Mouse (Mus musculus): ENCODE data around the gene Adam11.
A peak's percentile ranks its signal among the peaks of the same experiment; 100 is the strongest.
"Not testable (repeated sequence)": the region's sequence is repeated elsewhere in the genome, so short reads cannot be mapped to it uniquely, and the experiment has no call there.

The Adam11 gene

DNA sequence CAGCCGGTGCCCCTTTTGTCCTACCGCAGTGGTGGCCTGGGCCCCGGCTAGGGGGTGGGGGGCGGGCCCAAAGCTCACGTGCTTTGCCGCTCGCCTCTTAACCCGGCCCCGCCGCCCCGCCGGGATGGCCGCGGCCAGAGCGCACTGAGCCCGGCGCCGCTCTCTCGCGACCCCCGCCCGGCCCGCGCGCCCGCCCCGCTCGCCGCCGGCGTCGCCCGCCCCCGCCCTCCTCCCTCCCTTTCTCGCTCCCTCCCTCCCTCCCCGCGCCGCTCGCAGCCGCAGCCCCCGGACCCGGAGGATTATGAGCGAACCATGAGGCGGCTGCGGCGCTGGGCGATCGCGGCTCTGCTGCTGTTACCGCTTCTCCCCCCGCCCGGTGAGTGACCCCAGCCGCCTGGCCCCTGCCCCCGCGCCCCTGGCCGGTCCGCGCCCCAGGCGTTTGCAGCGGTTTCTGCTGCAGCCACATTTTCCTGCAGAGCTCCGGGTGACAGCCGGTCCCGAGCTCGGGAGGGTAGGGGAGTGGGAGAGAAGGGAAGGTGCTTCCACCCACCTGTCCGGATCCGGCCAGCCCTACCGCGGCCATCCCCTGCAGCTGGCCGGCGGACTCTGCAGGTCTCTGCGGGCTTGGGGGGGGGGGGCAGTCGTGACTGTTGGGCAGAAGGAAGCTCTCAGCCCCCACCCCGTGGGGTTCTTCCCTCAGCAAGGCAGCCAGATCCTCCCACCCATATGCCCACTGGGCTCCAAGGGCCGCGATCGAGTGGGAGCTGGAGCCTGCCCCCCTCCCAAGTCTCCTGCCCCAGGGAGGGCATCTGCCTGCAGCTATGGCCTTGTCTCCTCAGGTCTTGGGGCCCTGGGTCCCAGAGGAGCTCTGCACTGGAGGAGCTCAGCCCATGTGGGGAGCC lies at the start of gene Adam11:
TSS of gene Adam11 (plus strand) at position 131 of the 902 bp plus-strand sequence.
- no peak for DNase-seq (ENCODE audit: low spot score in 2 of 2)

DNA sequence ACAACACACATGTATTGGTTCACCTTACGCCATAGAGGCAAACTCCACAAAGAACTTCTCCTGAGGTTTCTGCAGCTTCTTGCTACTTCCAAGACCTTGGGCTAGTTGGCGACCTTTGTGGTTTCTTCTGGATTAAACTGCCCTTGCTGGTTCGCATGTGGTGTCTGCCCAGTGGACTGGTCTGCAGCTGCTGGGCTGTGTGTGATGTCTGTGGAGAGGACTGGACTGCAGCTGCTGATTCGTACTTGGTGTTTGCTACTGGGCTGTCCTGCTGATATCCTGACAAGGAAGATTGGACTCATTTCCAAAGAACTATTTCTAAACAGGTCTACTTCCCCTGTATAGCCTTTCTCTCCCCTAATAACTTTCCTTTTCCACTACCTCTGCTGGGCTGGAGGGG lies 48.8 kb upstream of the Adam11 start:
- no peak for DNase-seq (ENCODE audit: low spot score in 2 of 2)

DNA sequence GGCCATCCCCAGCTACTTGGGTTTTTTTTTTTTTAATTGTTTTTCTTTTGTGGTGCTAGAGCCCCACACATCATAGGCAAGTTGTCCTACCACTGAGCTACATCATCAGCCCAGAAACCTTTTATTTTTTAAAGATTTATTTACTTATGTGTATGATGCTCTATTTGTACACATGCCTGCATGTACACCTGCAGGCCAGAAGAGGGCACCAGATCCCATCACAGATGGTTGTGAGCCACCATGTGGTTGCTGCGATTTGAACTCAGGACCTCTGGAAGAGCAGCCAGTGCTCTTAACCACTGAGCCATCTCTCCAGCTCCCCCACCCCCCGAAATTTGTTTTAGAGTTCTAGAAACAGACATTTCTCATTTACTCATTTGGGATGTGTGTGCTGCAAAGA lies 46.7 kb upstream of the Adam11 start:
- not testable (repeated sequence) for DNase-seq (ENCODE audit: low spot score in 2 of 2)

GRCm38 (mm10) chr11:102716135-102716534 lies 45.1 kb upstream of the Adam11 start:
- no peak for DNase-seq (ENCODE audit: low spot score in 2 of 2)

- peak in 1 of 2 experiments; percentile 30 for DNase-seq (ENCODE audit: low spot score in 2 of 2)
These were observed 35.7 kb upstream of the Adam11 start for GRCm38 (mm10) chr11:102725574-102725973.

DNA sequence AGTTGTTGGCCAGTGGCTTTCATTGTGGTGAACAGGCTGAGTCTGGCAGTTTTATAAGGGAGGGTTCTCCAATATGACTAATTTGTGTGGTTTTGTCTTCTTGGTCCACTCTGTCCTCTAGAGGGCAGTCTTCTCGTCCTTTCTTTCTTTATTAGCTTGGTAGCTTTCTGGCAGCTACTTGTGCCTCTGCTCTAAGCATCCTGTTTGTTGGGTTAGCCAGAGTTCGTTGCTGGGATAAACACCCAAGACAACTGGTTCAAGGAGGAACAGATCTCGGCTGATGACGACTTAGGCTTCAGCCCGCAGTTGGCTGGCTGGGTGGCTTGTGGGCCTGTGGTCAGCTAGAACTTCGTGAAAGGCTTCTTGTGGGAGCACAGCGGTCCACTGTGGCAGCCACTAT lies 32.6 kb upstream of the Adam11 start:
- peak; percentile 33 to 37 for DNase-seq (ENCODE audit: low spot score in 2 of 2)

DNA sequence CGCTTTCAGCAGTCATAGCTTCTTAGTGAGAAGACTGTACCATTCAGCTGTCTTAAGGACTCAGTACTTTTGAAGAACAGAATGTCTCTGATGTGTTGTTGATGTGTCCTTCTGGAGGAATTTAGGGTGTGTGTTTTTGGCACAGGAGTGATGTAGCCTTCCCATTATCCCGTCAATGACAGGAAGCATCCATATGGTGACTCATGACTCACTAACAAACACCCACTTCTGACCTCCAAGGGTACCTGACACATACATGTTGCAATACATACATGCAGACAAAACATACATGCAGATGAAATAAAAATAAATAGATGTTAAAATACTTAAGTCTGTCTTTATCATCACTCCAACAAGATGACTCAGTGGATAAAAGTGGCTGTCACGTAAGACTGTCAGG lies 31.4 kb upstream of the Adam11 start:
- DNase-seq (ENCODE audit: low spot score in 2 of 2) = no peak

- DNase-seq (ENCODE audit: low spot score in 2 of 2) = no peak
These were observed 29.9 kb upstream of the Adam11 start for GRCm38 (mm10) chr11:102731366-102731765.

GRCm38 (mm10) chr11:102733146-102733545 lies 28.1 kb upstream of the Adam11 start:
- no peak for DNase-seq (ENCODE audit: low spot score in 2 of 2)

DNA sequence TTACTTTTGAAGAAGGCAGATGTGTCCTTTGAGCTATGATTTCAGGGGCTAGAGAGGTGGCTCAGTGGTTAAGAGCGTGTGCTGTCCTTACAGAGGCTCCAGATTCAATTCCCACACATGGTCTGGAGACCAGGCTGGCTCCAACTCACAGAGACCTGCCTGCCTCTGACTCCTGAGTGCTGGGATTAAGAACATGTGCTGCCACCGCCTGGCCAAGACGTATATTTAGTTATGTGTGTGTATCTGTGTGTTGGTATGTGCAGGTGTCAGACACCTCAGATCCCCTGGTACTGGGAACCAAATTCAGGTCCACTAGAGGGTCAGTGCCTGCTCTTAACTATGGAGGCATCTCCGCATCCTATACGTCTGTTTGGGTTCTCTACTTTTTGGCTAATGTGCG lies 26.3 kb upstream of the Adam11 start:
- DNase-seq (ENCODE audit: low spot score in 2 of 2) = no peak

DNA sequence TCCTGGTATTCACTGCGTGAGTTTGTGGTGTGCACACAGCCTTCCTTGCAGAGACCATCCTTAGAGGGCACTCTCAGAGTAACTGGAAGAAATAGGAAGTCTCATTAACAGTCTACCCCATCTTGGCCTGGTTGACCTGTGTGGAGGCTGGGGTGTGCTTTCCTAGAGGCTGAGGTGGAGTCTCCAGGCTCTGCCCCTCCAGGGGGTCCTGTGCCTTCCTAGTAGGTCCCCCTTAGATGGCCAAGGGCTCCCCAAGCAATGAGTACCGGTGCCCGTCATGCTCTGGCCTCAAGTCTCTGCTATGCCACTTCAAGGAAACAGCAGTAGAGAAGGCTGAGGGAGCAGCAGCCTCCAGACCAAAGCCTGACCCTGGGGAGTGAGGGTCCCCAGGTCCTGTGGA lies 23.2 kb upstream of the Adam11 start:
- no peak for DNase-seq (ENCODE audit: low spot score in 2 of 2)

DNA sequence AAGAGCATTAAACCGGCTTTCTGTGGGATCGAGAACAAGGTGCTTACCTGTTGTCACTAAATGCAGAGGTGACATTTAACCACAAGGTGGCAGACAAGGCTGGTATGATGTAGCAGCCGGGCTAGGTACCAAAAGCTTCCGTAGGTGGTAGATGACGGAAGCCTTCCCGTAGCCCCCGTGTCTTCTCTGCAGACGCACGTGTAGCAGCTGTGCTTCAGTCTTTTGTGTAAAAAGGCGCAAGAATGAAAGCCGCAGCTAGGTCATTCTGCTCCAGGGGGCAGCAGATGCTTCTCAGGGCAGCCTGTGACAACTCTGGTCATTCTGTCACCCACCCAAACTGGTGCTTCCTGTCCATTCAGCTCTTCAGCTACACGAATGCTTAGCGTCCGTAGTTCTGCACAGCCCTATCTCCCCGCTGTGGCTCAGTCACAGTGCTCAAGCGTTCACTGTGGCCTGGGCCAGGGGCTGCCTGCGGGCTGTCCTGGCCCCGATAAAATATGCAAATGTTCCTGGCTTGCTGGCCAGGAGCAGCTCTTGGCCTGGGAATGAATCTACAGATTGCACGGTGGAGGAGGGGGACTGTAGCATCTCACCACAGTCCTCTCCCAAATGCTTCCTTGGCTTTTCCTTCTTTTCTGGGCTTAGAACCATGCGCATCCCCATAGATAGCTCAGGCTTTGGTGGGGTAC lies 21.8 kb upstream of the Adam11 start:
- DNase-seq (ENCODE audit: low spot score in 2 of 2) = peak; percentile 76 to 83

DNA sequence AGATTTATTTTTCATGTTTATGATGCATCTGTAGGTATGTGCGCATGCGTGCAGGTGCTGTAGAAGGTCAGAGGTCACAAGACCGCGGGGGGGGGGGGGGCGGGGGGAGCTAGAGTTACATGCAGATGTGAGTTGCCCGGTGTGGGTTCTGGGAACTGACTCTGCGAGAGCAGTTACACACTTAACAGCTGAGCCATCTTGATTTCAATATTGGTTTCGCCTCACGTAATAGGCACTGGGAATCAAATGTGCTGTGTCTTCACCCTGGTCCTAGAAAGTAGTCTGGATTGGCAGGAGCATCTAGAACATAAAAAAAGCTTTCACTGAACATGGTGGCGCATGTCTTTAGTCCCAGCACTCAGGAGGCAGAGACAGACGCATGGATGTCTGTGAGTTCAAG lies 20.6 kb upstream of the Adam11 start:
- DNase-seq (ENCODE audit: low spot score in 2 of 2) = no peak

- peak in 1 of 2 experiments; percentile 49 for DNase-seq (ENCODE audit: low spot score in 2 of 2)
These were observed 19.9 kb upstream of the Adam11 start for GRCm38 (mm10) chr11:102741129-102741950.

- no peak for DNase-seq (ENCODE audit: low spot score in 2 of 2)
These were observed 19.2 kb upstream of the Adam11 start for GRCm38 (mm10) chr11:102742066-102742465.

GRCm38 (mm10) chr11:102742843-102743242 lies 18.4 kb upstream of the Adam11 start:
- no peak for DNase-seq (ENCODE audit: low spot score in 2 of 2)

DNA sequence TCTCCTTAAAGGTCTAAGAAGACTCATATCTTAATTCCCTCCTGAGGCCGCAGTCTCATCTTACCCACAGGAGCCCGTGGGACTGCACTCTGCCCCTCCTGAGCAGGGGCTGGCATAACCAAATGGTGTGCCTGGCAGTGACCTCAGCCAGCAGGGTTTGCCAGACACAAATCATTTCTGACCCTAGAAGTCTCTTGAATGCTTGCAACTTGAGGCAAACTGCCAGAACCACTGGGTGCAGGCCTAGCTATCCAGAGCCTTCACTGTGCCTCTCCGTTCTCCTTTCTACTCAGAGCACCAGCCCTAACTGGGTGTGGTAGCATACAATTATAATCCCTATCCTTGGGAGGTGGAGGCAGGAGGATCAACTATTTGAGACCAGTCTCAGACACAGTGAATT lies 16.5 kb upstream of the Adam11 start:
- DNase-seq (ENCODE audit: low spot score in 2 of 2) = no peak

DNA sequence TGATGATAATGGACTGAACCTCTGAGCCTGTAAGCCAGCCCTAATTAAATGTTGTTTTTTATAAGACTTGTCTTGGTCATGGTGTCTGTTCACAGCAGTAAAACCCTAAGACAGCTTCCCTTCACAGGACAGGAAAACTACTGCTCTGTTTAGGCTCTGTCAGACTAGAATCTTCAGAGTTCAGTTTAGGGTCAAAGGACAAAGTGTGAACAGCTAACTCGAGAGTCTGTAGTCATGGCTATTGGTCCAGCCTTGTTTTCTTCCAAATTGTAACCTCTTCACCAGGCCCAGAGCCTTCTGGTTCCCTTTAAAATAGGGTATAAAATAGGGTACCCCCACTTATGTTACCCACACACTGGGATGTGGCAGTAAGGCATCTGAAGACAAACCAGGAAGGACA lies 13.4 kb upstream of the Adam11 start:
- DNase-seq (ENCODE audit: low spot score in 2 of 2) = no peak

- DNase-seq (ENCODE audit: low spot score in 2 of 2) = no peak
These were observed 12.9 kb upstream of the Adam11 start for GRCm38 (mm10) chr11:102748381-102748780.

- no peak for DNase-seq (ENCODE audit: low spot score in 2 of 2)
These were observed 11.5 kb upstream of the Adam11 start for GRCm38 (mm10) chr11:102749712-102750111.

DNA sequence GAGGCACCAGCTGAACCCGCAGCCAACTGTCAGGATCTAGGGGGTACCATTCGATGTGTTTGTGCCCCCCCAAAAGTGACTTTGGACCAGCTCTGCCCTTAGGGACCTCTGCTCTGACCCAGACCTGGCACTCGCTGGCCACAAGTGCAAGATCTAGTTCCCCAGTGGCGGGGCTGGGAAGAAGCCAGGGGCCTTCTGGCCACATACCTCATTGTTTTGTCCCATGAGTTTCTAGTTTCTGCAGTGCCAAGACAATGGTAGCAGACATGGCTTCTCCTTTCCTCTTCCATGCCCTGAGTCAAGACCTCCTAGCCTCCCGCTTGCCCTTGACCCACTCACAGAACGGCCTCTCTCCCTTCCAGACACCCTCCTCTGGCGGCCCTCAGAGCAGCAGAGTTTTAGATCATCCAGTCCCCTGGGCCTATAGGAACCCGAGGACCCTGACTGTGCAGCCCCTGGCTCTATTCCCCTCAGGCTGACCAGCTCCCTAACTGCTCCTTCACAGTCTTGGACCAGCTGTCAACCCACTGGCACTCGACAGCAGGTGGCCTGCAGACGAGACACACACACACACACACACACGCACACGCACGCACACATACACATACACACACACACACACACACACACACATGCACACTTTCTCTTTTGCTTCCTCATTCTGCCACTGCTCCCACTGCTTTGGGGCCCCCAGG lies 8.2 kb upstream of the Adam11 start:
- no peak for DNase-seq (ENCODE audit: low spot score in 2 of 2)

Measured in right cerebral cortex, adult 2 months (tissue).